Mouse (Mus musculus) cerebellum, adult 18-20 months (tissue): ENCODE results near the gene Sgcd.
"Not testable (repeated sequence)": the region's sequence is repeated elsewhere in the genome, so short reads cannot be mapped to it uniquely, and the experiment has no call there.

Experiments used
- DNase-seq, 2 experiments: peaks; one replicate each; pipeline ENCODE4 v3.0.0; 2021

Sgcd gene

DNA sequence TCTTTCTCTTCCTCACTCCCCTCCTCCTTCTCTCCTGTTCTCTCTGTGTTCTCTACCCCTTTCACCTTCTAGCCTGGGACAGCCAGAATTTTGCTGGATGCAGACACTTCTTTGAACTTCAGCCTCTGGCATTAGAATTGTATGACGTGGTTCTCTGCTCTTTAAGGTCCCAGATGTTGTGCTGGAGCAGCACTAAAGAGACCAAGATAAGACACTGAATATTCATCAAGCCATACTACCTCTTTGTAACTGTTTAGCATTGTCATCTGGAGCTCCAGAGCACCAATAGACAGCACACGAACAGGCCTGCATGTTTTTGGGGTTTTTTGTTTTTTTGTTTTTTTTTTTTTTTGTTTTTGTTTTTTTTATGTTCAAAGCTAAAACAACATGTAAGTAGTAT, 541.0 kb downstream of the Sgcd start:
- no peak for DNase-seq

DNA sequence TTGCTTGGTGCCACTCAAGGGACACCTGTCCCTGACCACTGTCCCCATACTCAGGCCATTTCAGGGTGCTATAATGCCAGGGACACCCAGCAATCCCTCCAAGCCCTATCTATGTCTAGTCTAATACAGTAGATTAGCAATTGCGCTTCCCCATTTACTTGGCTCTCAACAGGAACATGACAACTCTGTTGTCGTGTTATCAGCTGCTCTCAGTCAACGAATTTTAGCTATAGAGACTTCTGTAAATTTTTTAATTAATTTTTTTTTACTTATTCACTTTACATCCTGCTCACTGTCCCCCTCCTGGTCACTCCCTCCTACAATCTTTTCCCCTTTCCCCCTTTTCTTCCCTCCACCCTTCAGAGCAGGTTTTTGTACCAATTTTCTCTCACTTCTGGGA, 542.4 kb downstream of the Sgcd start:
- DNase-seq: no peak

DNA sequence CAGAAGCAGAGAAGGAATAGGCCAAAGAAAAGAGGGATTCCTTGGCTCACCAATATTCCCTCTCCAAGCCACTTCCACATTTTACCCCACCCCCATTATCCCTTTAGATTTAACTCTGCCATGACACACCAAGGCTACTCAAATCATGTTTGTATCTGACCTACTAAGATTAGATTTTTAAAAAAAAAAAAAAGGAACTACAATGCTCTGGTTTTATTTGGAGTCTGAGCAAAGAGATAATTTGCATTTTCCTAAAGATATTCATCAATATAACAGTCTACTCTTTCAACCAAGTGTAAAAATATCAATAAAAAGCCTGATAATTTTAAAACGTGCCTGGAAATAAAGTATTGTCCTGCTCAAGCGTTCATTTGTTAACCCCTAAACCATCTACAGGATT, 543.1 kb downstream of the Sgcd start:
- DNase-seq: no peak

DNA sequence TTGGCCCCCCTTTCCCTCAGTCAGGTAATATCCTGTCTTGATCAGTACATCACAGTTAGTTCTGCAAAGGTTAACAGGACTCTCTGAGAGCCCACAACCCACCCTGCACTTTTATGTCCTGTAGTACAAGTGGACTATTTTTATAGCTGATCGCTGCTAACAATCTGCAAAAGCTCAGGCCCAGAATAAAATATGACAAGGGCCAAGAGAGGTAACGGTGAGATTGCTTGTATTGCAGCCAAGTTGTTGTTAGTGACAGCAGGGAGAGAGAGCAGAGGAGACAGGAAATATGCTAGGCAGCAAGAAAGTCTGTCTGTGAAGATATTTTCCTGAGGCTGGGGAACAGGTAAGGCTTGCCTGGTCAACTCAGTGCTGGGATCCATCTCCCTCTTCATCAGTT, 546.5 kb downstream of the Sgcd start:
- DNase-seq: no peak

DNA sequence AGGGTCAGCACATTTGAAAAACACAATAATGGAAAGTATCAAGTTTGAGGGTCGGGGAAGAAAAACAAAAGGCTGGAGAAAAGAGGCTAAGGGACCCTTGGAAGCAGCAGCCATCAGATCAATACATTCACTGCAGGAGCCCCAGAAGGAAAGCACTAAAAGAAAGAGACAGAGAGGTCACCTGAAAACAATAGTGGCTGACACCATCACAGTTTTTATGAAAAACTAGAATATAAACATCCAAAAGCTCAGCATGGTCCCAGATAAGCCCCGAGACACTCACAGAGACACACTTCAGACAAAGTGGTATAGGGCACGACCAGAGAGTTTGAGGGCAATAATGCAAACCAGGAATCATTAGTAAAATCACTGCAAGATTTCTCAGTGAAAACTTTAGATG, 589.2 kb downstream of the Sgcd start:
- no peak for DNase-seq

DNA sequence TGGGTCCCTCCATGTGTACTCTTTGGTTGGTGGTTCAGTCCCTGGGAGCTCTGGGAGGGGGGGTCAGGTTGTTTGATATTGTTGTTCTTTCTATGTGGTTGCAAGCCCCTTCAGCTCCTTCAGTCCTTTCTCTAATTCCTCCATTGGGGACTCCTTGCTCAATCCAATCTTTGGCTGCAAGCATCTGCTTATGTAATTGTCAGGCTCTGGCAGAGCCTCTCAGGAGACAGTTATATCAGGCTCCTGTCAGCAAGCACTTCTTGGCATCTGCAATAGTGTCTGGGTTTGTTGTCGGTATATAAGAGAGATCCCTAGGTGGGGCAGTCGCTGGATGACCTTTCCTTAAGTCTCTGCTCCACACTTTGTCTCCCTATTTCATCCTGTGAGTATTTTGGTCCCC, 598.0 kb downstream of the Sgcd start:
- not testable (repeated sequence) for DNase-seq

DNA sequence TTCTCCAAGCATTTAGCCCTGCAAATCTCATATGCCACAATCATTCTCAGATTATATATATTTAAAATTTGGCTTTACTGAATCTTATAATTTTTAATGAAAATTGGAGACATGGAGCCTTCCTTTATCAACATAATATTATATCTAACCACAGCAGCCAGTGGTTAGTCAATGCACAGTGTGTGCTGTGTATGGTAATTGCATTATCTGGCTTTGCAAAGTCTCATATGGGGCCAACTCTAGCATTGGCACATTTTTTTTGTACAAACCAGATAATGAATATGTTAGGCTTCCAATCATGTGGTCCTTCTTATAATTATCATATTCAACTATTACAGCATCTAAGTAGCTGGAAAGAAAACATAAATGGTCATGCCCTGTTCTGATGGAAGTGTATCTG, 599.4 kb downstream of the Sgcd start:
- DNase-seq: no peak

DNA sequence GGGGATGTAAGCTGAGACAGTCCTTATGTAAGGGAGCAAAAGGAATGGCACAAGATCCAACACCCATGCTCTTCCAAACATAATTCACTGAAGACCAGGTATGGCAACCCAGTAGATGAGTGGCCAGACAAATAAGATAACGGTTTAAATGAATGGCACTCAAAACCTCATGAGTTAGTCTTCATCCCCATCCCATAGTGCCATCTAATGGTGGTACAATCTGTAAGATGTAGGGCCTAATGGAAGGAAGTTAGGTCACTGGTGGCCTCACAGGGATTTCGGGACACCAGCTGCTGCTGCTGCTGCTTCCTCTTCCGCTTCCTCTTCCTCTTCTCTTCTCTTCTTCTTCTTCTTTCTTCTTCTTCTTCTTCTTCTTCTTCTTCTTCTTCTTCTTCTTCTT, 601.0 kb downstream of the Sgcd start:
- no peak for DNase-seq

DNA sequence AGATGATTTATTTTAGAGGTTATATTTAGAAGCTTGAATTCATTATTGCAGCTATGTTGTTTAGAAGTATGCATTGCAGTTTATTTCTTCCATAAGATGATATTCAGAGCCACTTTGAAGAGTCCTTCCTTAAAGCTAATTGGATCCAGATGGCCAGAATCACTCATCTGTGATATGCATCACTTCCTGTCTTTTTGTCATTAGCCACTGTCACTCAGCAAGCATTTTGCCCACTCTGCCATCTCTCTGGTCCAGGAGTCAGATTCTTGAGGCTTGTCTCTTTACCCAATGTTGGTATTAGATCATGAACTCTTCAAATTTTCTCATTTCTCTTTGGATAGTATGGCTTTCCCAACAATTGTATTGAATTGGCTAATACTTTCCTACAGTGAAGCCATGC, 602.6 kb downstream of the Sgcd start:
- no peak for DNase-seq

DNA sequence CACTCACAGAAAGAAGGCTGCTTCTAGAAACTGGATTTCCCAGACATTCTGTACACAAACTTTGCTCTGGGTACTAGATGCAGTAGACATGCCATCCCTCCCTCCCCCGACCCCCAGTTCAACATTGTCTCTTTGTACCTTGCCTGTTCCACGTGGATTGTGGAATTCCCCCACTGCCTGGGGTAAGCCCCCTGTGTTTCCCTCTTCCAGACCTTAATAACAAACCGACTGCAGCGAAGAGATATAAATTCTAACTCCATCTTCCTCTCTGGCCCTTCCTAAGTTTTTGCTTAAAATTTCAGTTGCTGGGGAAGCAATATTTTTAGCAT, 609.2 kb downstream of the Sgcd start:
- no peak for DNase-seq

DNA sequence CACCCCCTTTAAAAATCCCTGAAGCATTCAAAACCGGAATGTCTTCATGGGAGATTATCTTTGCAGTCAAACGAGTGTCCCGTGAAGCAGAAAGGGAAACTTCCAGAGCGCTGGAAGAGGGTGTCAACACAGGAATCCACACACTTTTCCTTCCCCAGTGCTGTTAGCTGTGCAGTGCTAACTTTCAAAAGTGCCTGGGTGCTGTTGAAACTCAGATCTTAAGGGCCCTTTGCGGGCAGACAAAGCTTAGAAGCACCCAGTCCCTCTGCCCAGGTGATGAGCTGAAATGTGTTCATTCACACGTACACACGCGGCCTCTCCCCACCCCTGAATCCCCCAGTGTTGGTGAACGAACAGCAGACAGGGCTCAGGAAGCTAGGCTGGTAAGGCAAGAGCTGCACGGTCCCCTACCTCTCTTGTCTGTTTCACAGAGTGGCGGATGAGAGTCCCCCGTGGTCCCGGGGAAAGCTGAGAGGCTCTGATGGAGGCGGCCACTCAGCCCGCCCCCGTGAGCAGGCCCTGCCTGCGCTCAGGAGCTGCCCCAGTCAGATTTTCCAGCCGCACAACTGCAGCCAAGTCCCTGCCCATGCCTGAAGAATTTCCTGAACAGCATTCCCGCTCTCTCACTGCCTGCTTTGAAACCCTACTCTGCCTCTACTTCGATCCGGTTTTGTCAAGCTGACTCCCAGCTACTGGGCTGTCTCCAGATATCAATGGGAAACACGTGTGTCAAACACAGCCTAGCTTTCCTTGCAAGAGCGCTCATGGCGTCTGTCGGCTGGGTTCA, 609.7 kb downstream of the Sgcd start:
- DNase-seq: peak in 1 of 2 experiments; percentile 1

DNA sequence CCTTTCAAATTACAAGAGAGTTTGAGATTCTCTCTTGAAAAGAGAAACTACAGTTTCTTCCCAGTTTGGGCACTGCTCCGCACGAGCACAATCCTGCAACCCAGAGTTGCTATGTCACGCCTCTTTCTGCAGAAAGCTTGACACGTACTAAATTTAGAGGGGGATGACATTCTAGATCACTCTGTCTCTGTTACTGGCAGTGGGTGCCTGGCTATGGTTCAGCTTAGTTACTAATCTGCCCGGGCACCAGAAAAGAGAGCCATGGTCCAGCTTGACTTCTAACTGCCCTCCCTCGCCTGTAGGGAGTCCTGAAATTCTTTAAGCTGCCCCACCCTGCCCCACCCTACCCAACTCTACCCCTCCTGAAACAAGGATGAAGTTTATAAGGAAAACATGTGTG, 611.3 kb downstream of the Sgcd start:
- no peak for DNase-seq

DNA sequence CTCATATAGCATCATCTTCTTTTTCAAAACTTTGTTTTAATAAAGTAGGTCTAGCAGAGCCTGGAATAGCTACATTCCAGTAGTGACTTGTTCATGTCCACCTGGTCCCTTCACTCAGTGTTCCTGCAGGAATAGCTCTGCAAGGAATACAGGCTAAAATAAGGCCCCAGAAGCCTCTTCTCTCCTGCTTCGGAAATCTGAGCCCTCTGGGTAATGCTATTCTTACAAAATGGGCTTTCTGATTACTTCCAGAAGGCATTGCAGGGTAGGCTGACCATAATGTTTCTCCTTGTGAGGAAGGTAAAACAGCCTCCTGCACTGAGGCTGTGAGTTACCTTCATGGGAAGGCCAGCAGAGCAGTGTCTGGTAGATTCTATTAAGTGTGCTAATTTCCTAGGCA, 611.9 kb downstream of the Sgcd start:
- DNase-seq: no peak

DNA sequence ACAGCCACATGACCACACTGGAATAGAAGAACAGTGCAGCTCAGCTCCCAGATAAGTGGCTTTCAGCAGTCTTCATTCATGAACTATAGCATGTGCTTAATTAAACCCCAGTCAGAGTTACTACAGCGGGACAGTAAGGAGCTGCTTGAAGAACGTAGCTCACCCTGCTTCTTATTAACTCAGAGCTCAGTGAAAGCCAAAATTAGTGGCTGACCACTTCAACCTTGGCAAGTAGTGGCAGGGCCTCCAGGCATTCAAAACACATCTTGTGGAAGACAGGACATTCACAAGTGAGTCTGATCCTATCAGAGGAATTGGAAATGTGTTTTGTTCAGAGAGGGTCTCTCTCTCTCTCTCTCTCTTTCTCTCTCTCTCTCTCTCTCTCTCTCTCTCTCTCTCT, 617.2 kb downstream of the Sgcd start:
- no peak for DNase-seq

DNA sequence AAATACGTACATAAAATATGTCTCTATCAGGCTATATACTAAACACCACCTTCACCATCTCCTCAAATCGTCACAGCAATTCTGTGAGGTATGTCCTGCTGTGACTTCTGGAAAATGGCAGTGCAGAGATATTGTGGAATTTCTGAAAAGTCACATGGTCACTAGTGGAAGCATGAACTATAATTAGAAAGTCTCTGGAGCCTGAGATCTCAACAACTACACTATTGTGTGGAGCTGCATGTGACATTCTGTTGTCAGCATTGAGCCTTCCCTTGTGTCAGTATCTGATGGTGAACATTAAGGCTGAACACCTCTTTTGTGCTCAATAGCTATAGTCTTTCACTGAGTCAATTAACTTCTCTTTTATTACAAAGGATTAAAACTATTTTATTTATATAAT, 637.2 kb downstream of the Sgcd start:
- no peak for DNase-seq

DNA sequence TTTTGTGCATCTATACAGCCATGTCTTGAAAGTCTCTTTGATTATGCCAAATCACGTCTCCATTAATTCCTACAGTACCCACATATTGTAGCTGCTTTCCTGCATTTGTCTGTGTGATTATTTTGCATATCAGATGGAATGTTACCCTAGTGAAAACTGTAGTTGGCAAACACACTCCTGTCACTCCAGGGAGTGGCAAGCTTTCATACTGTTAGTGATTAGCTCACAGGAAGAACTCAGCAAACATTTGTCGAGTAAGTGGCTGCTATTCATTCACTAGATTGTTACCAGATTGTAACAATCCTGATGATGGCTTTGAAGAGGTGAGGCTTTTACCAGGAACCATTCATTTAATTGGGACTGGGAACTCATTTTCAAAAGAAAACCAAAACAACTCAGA, 645.3 kb downstream of the Sgcd start:
- no peak for DNase-seq

DNA sequence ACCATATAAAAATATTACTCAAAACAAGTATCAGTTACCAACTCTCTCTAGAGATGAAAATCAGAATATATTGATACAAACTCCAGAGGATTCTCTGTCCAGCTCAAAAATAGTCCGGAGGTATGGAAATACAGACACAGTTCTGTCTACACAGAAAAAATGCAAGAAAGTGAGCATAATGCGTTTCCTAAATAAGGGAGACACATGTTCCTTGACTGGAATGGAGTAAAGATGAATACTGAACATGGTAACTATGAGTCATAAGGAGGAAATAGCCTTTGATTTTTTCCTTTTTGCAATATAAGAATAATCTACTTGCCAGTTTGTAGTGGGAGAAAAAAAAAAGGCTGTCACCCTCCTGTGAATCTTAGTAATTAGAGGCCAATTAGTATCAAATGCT, 655.1 kb downstream of the Sgcd start:
- no peak for DNase-seq

DNA sequence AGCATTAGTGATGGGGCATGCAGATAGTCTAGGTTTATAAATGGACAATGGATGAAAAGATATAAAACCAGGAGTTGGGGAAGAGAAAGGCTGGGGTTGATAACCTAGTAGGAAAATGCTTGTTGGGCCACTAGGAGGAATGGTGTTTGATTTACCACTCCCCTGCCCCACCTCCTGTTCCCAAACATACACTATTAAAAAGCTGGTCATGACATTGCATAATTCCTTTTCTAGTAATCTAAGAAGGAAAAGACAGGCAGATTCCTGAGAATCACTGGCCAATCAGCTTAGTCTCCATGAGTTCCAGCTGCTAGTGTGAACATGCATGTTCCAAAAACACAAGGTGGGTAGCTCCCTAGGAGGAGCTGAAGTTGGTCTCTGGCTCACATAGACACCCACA, 683.2 kb downstream of the Sgcd start:
- no peak for DNase-seq

DNA sequence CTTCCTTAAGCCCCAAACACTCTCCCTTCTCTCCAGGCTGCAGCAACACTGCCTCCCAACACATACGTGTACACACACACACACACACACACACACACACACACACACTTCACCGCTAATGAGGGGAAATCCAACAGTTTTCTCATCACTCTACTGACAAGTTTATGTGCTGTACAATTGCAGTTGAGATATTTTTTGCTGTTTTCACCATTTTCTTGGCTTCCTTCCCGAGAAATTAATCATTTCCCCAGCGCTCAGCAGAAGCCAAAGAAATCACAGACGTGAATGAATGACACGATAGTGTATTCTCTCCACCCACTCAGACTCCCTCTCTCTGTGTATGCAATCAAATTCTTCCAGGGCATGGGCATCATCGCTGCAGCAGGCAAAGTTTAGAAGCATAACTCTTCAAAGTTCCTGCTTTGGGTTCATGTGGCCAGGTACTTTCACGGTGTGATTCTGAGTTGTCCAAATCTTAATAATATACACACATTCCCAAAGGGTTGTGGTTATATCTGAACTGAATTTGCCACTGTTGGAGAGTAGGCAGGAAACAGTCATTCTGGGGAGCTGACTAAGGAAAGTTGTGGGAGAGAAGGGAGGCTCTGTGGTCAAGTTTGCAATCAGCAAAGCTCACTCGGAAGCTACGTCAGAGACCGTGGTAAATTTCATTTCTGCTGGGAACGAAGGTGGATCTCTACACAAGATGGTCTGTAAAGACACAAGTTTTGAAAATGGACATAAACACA, 683.9 kb downstream of the Sgcd start:
- no peak for DNase-seq

DNA sequence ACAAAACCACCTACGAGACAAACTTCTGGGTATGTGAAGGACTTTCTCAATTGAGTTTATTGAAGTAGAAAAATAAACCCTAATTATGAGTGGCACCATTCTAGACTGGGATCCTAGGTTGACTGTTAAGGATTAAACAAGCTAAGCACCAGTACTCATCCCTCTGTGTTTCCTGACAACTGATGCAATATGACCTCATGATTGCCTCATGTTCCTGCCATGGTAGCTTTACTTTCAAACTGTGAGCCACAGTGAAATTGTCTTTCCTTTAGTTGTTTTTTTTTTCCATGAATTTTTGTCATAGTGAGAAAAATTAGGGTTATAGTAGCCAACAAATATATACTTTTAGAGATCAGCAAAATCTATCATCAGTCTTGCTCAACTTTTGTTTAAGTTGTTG, 689.0 kb downstream of the Sgcd start:
- DNase-seq: no peak

DNA sequence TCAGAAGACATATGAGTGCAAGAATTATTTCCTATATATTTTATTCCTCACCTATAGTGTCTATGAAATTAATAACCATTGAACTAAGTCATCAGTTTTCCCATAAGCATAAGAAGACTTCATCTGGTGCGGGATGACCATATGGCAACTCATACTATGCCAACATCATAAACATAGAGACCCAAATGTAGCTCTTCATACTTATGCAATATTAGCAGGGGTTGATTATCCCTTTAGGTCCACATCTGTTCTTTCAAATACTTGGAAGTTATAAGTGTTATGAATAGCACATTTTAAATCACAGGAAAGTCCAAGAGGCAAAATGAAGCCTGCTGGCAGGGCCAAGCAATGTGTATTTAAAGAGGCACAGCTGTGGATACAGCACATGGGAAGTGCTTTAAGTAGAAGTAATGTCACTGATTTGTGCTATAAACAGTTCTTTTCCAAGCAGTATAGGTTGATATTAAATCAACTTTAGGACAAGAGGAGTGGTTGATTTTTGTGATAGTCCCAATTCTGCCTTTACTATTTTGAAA, 690.9 kb downstream of the Sgcd start:
- DNase-seq: no peak

DNA sequence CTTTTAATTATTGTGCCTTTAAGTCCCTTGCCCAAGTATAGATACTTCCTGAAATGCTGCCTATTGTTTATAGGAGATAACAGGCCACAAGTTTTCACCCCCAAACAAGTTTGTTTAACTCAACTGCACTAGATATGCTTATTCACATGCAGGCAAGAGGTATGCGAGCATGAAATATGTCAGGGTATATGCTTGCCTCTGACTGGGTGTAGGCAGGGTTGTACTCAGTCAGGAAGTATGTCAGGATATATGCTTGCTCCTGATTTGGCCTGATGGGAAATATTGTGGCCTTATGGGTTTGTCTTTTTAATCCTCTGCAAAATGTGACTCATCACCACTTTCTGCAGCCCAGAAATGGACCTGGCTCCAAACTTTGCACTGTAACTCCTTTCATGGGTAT, 694.0 kb downstream of the Sgcd start:
- no peak for DNase-seq

DNA sequence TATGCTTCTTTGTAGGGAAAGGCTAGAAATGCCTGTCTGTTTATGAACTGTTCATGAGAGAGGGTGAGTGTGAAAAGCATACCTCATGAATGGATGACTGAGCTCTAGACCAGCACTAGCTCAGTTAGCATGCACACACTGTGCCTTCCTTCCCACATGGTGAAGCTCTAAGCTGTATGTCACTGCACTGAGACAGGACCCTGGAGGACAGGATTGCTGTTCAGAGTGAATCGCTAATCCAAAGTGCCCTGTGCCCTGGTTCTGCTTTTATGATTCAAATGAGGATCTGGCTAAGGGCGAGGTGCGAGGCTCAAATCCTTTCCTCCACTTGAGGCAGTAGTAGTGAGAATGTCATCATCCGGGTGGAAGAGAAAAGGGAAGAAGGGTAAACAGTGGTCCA, 712.2 kb downstream of the Sgcd start:
- DNase-seq: no peak

DNA sequence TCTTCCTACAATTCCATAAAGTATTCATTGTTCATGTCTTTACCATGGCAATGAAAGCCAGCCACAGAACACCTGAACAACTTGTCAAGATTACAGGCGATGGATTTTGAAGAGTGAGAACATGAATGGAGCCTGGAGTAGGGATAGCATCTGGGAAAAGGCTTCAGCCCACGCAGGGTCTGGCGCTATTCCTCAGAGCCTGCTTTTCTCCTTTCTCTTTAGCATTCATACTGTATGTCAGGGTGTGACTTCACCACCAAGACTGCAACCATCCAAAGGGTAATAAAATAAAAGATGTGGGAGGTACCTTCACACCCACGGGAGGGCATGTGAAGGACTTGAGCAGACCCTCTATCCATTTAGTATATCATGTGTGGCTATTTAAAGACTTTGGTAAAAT, 720.2 kb downstream of the Sgcd start:
- DNase-seq: no peak
